Mouse (Mus musculus): ENCODE data around the gene Pxmp4. TPM values are rescaled to one million over a fixed set of nuclear protein-coding genes. Genes with fewer than 3 reads are reported as not detected.

The Pxmp4 gene
- polyA plus RNA-seq, 1 experiment from 2014 or later, result 24.1 TPM

DNA sequence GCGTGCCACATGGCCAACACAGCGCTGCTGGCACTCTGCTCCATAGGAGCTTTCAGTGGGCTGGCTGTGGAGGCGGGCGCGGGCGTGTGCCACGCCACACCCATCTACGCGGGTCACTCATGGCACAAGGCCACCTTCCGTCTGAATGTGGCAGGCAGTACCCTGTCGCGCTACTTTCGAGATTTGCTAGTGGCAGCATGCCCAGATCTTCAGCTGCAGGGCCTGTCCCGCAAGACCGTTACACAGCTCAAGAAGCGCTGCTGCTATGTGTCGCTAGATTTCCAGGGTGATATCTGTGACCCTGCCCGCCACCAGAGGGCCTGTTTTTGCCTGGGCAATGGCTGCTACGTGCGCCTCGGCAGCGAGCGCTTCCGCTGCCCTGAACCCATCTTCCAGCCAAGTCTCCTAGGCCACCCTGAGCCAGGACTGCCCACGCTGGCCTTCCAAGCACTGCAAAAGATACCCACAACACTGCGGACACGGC is 51.0 kb downstream of the Pxmp4 start:
- TF ChIP-seq CTCF (IDR thresholded peaks at IDR 0.05; ENCODE audit: low read depth), result peak; percentile 81
- peak; percentile 48 for ATAC-seq (ENCODE audit: insufficient read depth)
- Histone ChIP-seq H3K4me3 (ENCODE audit: low read depth, low read length) (no peak overlapping the region), H3K27me3 (ENCODE audit: insufficient read depth, low read length) (peaks cover 27% of the 10 kb centered on the region), H3K4me2 (peak overlapping the region; percentile 54), H3K4me1 (ENCODE audit: insufficient read depth) (peaks cover 23% of the 10 kb centered on the region), H3K27ac (ENCODE audit: low read depth) (no peak overlapping the region), H3K9ac (no peak overlapping the region), H3K9me3 (ENCODE audit: low read depth, low read length) (no peaks in the 10 kb centered on the region), H3K36me3 (ENCODE audit: insufficient read depth) (no peaks in the 10 kb centered on the region)
- 20% methylated on average over 27 of the region's 27 CpGs for WGBS
- peak; percentile 81 for DNase-seq

DNA sequence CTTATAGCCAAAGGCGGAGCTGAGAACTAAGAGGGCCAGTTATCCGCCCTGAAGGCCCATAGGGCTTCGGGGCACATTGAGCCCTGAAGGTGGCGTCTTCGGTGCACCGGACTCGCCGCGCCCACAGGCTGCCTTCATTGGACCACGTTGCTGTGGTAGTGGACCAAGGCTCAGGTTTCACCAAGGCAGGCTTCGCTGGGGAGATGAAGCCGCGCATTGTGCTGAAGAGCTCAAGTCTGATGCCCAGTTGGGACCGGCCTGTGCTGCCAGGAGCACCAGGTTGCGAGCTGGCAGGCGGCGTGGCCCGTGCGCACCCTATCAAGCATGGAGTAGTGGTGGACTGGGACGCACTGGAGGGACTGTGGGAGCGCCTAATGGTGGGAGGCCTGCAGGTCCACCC is 51.6 kb downstream of the Pxmp4 start:
- H3K9me3 ChIP-seq (ENCODE audit: low read depth, low read length), result no peaks in the 10 kb centered on the region
- H3K4me2 ChIP-seq, result peak overlapping the region; percentile 54
- peak; percentile 30 for DNase-seq
- 26% methylated on average over 21 of the region's 21 CpGs for WGBS
- H3K9ac ChIP-seq, result no peak overlapping the region
- peak; percentile 9; the same call in 1 of the 2 replicates for ATAC-seq (ENCODE audit: insufficient read depth)
- 0 out of 2 replicates have a peak, but pooled peaks have one; percentile 1 for TF ChIP-seq CTCF (IDR thresholded peaks at IDR 0.05; ENCODE audit: low read depth)
- no peak overlapping the region for H3K27ac ChIP-seq (ENCODE audit: low read depth)
- no peak overlapping the region for H3K4me3 ChIP-seq (ENCODE audit: low read depth, low read length)
- peaks cover 27% of the 10 kb centered on the region for H3K27me3 ChIP-seq (ENCODE audit: insufficient read depth, low read length)
- H3K4me1 ChIP-seq (ENCODE audit: insufficient read depth), result peaks cover 17% of the 10 kb centered on the region
- H3K36me3 ChIP-seq (ENCODE audit: insufficient read depth), result no peaks in the 10 kb centered on the region

GRCm38 (mm10) chr2:154551476-154551875 is 52.0 kb downstream of the Pxmp4 start, which contains the start of gene Actl10:
Gene Actl10 (plus strand): TSS chr2:154551776.
- Histone ChIP-seq H3K9ac (no peak within 1 kb of the TSS), H3K4me2 (peak within 1 kb of the TSS; percentile 54), H3K4me3 (ENCODE audit: low read depth, low read length) (no peak within 1 kb of the TSS), H3K27me3 (ENCODE audit: insufficient read depth, low read length) (peaks cover 27% of the 10 kb centered on the region), H3K9me3 (ENCODE audit: low read depth, low read length) (no peaks in the 10 kb centered on the region), H3K4me1 (ENCODE audit: insufficient read depth) (peaks cover 17% of the 10 kb centered on the region), H3K27ac (ENCODE audit: low read depth) (no peak within 1 kb of the TSS), H3K36me3 (ENCODE audit: insufficient read depth) (no peaks in the 10 kb centered on the region)
- ATAC-seq (ENCODE audit: insufficient read depth) (no peak), DNase-seq (no peak)
- TF ChIP-seq CTCF (IDR thresholded peaks at IDR 0.05; ENCODE audit: low read depth), result no peak
- WGBS, result 81% methylated on average over 4 of the region's 4 CpGs

DNA sequence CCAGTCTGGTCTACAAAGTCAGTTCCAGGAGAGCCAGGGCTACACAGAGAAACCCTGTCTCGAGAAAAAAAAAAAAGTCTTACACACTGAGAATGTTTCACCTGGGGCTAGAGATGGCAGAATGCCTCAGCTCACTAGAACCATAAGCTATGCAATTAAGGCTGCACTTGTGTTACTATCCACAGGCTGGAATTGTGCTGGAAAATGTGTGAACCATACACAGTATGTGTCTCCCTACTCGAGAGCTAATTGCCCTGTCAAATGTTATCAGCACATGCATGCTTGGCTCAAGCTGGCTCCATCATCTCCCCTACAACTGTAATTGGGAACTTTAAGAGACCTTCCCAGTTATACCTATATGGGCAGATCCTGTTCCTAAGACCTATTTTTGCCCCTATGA is 52.6 kb downstream of the Pxmp4 start:
- Histone ChIP-seq H3K27me3 (ENCODE audit: insufficient read depth, low read length) (peaks cover 27% of the 10 kb centered on the region), H3K9ac (no peak overlapping the region), H3K36me3 (ENCODE audit: insufficient read depth) (0 out of 2 replicates have a peak, but pooled peaks cover 2% of the 10 kb centered on the region), H3K4me3 (ENCODE audit: low read depth, low read length) (no peak overlapping the region), H3K4me1 (ENCODE audit: insufficient read depth) (peaks cover 17% of the 10 kb centered on the region), H3K27ac (ENCODE audit: low read depth) (no peak overlapping the region), H3K4me2 (no peak overlapping the region), H3K9me3 (ENCODE audit: low read depth, low read length) (no peaks in the 10 kb centered on the region)
- WGBS, result 67% methylated on average over 2 of the region's 2 CpGs
- DNase-seq, result no peak
- TF ChIP-seq CTCF (IDR thresholded peaks at IDR 0.05; ENCODE audit: low read depth), result no peak
- no peak for ATAC-seq (ENCODE audit: insufficient read depth)

DNA sequence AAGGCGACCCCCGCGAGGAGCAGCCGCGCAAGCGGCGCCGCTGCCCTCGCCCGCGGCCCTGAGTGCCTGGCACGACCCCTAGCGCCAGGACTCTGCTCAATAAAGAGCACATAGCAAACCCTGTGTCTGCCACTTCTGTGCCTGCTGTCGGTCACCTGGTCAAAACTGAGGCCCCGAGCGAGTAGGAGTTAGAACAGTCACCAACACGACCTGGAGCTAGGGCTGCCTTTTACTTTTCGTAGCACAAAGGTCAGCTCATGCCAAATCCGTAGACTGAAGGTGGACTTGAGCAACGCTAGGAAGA is 53.7 kb downstream of the Pxmp4 start:
- Histone ChIP-seq H3K36me3 (ENCODE audit: insufficient read depth) (0 out of 2 replicates have a peak, but pooled peaks cover 3% of the 10 kb centered on the region), H3K9me3 (ENCODE audit: low read depth, low read length) (no peaks in the 10 kb centered on the region), H3K27me3 (ENCODE audit: insufficient read depth, low read length) (peaks cover 27% of the 10 kb centered on the region), H3K4me3 (ENCODE audit: low read depth, low read length) (peak overlapping the region; percentile 39), H3K27ac (ENCODE audit: low read depth) (no peak overlapping the region), H3K4me2 (peak overlapping the region; percentile 90), H3K9ac (no peak overlapping the region), H3K4me1 (ENCODE audit: insufficient read depth) (peaks cover 17% of the 10 kb centered on the region)
- TF ChIP-seq CTCF (IDR thresholded peaks at IDR 0.05; ENCODE audit: low read depth), result no peak
- no peak for DNase-seq
- WGBS, result 15% methylated on average over 20 of the region's 20 CpGs
- ATAC-seq (ENCODE audit: insufficient read depth), result no peak

DNA sequence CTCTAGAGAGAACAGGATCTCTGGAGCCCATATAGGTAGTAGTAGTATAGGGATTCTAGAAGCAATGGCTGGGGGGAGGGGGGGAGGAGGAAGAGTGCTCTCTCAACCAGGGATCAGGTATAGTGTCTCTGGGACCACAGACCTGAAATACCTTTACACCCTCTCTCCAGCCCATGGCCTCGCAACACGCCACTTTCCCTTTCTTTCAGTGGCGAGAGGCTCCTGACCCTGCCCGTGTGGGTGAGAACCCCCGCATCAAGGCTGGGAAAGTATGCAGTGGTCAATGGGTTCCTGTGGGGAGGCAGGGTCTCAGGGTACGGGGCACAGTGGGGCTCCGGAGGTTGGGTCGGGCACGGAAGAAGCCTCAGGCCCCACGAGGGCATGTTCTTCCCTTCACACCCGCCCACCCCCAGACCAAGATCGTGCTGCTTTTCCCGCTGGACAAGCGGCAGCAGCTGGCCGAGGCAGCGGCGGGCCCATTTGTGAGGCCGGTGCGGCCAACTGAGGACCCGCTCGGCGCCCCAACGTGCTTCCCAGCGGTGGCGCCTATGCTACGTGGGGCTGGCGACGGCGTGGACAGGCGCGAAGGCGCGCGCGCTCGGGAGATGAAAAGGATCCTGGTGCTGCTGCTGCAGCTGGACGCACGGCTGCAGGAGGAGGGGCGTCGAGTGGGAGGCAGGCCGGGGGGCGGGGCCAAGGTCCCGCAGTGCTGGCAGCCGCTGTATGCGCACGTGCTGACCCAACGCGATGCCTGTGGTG is 54.2 kb downstream of the Pxmp4 start:
- H3K9ac ChIP-seq, result peak overlapping the region; percentile 42
- peak overlapping the region; percentile 90 for H3K4me2 ChIP-seq
- 0 out of 2 replicates have a peak, but pooled peaks cover 3% of the 10 kb centered on the region for H3K36me3 ChIP-seq (ENCODE audit: insufficient read depth)
- H3K27ac ChIP-seq (ENCODE audit: low read depth), result no peak overlapping the region; the same call in 1 of the 2 replicates
- ATAC-seq (ENCODE audit: insufficient read depth) (peak; percentile 76), DNase-seq (peak; percentile 90)
- H3K4me1 ChIP-seq (ENCODE audit: insufficient read depth), result peaks cover 17% of the 10 kb centered on the region
- H3K4me3 ChIP-seq (ENCODE audit: low read depth, low read length), result peak overlapping the region; percentile 39
- no peak for TF ChIP-seq CTCF (IDR thresholded peaks at IDR 0.05; ENCODE audit: low read depth)
- 2% methylated on average over 48 of the region's 48 CpGs for WGBS
- no peaks in the 10 kb centered on the region for H3K9me3 ChIP-seq (ENCODE audit: low read depth, low read length)
- H3K27me3 ChIP-seq (ENCODE audit: insufficient read depth, low read length), result peaks cover 27% of the 10 kb centered on the region

DNA sequence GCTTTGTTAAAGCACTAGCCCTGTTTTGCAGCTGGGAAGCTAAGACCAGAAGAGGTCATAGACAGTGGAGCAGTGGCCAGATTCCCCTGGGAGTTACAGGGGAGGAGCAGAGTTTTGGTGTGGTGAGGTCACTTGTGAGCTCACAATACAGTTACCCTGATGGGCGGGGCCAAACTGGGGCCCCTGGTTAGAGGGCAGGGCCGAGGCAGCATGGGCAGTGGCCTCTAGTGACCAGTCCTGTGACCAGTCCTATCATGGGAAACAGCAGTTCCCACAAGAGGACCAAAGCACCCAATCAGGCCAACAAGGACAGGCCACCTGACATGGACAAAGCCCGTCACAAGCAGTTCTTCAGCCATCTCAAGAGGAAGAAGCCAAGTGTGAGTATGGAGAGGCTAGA is 54.8 kb downstream of the Pxmp4 start:
- Histone ChIP-seq H3K36me3 (ENCODE audit: insufficient read depth) (0 out of 2 replicates have a peak, but pooled peaks cover 3% of the 10 kb centered on the region), H3K4me1 (ENCODE audit: insufficient read depth) (peaks cover 17% of the 10 kb centered on the region), H3K4me3 (ENCODE audit: low read depth, low read length) (no peak overlapping the region), H3K9ac (no peak overlapping the region), H3K27me3 (ENCODE audit: insufficient read depth, low read length) (peaks cover 27% of the 10 kb centered on the region), H3K9me3 (ENCODE audit: low read depth, low read length) (no peaks in the 10 kb centered on the region), H3K27ac (ENCODE audit: low read depth) (no peak overlapping the region), H3K4me2 (peak overlapping the region; percentile 90; the same call in 1 of the 2 replicates)
- ATAC-seq (ENCODE audit: insufficient read depth) (no peak), DNase-seq (peak; percentile 38)
- 57% methylated on average over 3 of the region's 3 CpGs for WGBS
- TF ChIP-seq CTCF (IDR thresholded peaks at IDR 0.05; ENCODE audit: low read depth), result no peak
